Mouse (Mus musculus): ENCODE results near the gene Slc28a3.

The Slc28a3 gene

GRCm38 (mm10) chr13:58520580-58521330 lies 89.9 kb downstream of the Slc28a3 start:
- no peak for DNase-seq

GRCm38 (mm10) chr13:58520028-58520427 lies 90.6 kb downstream of the Slc28a3 start:
- DNase-seq: no peak

GRCm38 (mm10) chr13:58516277-58516676 lies 94.4 kb downstream of the Slc28a3 start:
- DNase-seq: no peak

- DNase-seq: no peak
These were observed 95.0 kb downstream of the Slc28a3 start for GRCm38 (mm10) chr13:58515635-58516034.

- DNase-seq: no peak
These were observed 96.4 kb downstream of the Slc28a3 start for GRCm38 (mm10) chr13:58514147-58514727.

- DNase-seq: no peak
These were observed 98.8 kb downstream of the Slc28a3 start for GRCm38 (mm10) chr13:58511926-58512325.

GRCm38 (mm10) chr13:58511248-58511647 lies 99.4 kb downstream of the Slc28a3 start:
- no peak for DNase-seq

GRCm38 (mm10) chr13:58509241-58509640 lies 101.4 kb downstream of the Slc28a3 start:
- no peak for DNase-seq

GRCm38 (mm10) chr13:58503610-58504009 lies 107.1 kb downstream of the Slc28a3 start:
- no peak for DNase-seq

GRCm38 (mm10) chr13:58497809-58498208 lies 112.9 kb downstream of the Slc28a3 start:
- DNase-seq: no peak

Data from cerebellum, postnatal 36 days (tissue).